Mouse (Mus musculus) liver, postnatal 0 days (tissue): ENCODE measurements around the gene Susd6.

ENCODE experiments used
- CTCF ChIP-seq: sonication (generic); IDR thresholded peaks from 2 replicates; pipeline ENCODE4 v1.5.1; 2016; ENCODE audit warnings: antibody characterized with exemption, low read depth
- EP300 ChIP-seq: IDR thresholded peaks from 2 replicates; pipeline ENCODE4 v1.6.1; 2016; ENCODE audit warnings: antibody characterized with exemption, low read depth, mild to moderate bottlenecking

- TF ChIP-seq CTCF (no peak), EP300 (0 out of 2 replicates have a peak, but pooled peaks have one; percentile 41)
Measured at GRCm38 (mm10) chr12:80854671-80855070, 64.4 kb downstream of the Susd6 start.
